Mouse (Mus musculus): ENCODE measurements around the gene Map3k5.

DNA sequence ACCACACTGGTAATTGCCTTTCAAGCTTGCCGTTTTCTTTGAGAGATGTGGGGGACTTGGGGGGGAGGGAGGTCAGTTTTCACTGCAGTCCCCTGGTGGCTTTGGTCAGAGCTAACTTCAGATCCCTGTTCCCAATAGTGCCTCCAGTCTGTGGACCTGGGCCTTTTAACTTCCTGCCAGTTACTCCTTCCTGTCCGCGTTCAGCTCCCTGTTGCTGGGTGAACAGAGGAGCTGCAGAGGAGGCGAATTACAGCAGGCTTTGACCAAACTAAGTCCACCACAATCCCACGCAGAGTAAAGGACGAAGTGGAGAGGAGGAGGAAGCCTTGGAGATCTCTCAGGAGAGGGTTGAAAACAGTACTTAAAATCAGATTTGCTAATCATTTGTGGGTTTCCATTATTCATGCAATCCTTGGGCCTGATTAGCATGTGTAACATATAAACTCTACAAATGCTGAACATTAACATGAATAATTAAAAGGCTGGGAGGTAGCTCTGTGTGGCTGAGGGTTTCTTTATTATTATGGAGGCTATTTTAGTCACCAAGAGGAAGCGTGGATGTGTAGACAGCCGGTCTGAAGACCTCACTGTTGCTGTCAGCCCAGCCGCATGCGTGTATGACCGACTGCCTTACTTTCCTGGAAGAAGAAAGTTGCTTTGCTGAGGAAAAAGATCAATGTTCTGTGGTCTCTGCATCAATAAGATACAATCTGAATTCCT, 247.6 kb downstream of the Map3k5 start:
- TF ChIP-seq GATA1 (IDR thresholded peaks at IDR 0.05; ENCODE audit: low read length), result no peak
- no peak for TF ChIP-seq TAL1 (IDR thresholded peaks at IDR 0.05; ENCODE audit: low read length)
